Mouse (Mus musculus) mouse embryonic stem cell (cell line): ENCODE measurements around the gene Erlin1.

ENCODE experiments used
- in situ Hi-C, 2 experiments: fragments of 300-500 bp; cut with MboI; formaldehyde crosslinking; loops; 1 replicate in 1 of 2; 3 replicates in 1 of 2; pipeline ENCODE4 v1.14.3; 2019 to 2020; ENCODE audit warnings: low sequenced_read_pairs in 2 of 2, low pct_unique_long_range_greater_than_20kb in 1 of 2, mixed read lengths in 1 of 2; ENCODE audit not compliant: unreplicated experiment in 1 of 2

The Erlin1 gene

DNA sequence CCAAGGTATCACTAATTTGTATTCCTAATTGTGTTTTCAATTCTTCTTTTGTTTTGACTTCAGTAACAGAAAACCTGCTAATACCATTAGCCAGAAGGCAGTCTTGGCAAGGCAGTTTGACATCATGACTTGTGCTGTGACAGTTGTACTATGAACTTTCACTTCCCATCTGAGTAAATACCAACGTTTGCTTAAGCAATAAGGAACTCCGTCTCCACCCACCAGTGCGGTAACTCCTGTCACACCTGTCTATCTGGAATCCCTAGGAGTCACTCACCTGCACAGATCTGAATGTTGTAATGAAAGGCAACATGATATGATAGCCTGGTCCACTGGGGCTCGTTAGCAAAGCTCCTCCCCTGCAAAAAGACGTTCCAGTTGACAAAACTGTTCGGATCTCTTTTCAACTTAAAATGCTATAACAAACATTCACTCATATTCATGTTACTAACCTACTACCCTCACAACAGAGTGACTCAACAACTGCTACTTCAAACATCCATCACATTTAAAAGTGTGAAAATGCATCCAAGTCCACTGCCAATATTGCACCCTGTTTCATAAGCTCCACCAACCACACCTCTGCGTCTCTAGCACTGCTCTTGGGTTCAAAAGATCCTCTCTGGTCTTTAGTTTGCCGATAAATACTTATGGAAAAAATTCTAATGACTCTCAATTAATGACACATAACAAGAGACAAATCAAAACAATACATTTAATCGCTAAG lies 2.1 kb downstream of the Erlin1 start:
- in situ Hi-C loops = no loop called here

DNA sequence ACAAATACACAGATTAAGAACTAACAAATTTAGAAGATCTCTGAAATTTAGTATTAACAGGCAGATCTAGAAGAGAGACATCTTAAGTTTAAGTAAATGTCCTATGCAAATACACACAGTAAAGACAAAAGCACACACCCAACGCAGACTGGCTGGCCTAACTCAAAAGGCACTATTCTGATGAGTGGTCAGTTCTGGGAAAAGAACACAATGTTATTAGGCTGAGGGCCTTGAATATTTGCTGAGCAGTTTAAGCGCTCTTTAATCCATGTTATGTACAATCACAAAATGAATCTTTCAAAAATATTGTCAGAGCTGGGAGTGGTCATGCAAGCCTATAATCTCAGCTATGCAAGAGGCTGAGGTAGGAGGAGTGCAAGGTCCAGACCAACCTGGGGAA lies 4.9 kb downstream of the Erlin1 start:
- in situ Hi-C loops = no loop called here

DNA sequence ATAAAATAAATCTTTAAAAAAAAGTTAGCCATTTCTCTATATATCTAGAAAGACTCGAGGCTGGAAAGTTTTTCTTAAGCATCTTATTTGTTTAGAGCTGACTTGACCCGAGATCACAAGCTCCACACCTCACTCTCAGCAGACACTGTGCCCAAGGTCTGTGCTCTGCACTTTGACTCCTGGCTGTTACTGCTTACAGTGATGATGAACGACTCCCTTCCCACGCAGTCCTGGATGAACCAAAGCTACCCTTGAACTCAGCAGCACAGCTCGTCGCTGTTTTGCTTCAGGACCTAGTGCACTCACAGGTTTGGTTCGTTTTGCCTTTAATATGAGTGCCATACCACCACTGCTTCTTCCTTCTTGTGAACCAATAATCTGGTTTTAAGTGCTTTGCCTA lies 5.8 kb downstream of the Erlin1 start:
- in situ Hi-C loops = no loop called here

DNA sequence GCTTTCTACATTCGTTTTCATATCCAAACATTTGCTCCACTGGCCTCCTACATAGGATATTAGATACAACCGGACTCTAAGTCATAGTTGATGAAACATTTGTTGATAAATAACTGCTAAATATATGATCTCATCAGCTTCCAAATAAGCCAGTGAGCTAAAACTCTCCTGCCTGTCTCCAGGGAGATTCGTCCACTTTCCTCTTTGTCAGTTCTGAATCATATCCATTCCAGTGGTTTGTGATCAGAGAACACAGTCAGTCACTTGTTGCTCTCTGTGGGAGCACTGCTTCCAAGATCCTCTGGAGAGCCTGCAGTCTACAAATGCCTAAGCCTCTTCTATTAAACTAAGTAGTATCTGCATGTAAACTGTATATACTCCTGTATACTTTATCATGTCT lies 9.4 kb downstream of the Erlin1 start:
- in situ Hi-C loops = no loop called here

DNA sequence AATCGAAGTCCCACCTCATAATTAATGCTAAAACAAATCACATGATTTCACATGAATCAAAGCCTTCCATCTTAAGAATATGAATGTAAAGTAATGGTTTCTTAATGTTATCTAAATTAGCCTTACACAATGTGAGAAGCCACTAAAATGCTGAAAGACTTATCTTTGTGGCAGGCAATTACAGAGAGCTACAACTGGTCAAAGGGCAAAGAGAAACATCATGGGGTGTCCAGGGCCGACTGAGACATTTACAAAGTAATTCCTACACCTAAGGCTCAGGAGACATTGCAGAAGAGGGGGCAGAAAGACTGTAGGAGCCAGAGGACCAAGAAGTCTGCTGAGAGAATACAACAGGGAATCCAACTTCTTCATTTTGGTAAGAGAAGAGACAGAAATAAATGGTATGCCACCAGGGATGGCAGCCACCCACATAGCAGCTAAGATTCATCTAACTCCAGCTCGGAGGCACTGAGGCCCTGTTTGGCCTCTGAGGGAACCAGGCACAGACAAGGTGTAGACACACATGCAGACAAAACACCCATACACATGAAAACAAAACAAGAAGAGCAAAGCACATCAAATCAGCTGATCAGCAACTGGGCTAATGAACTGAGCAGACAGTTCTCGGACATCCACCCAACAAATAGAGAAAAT lies 14.3 kb downstream of the Erlin1 start:
- in situ Hi-C loops = no loop called here

DNA sequence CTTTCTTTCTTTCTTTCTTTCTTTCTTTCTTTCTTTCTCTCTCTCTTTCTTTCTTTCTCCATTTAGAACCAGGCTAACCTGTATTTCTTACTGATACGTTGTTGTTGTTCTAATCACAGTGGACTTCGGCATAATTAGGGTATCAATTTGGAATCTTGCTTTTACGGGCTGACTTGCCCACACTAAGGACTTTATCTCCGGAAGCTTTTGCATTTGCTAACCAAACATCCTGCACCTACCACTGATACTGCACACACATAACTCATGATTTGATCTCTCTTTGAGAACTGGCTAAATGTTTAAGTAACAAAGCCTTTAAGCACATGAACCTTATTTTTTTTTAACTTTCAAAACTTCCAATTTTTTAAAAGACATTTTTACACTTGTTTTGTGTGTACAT lies 19.2 kb downstream of the Erlin1 start:
- in situ Hi-C loops = no loop called here

DNA sequence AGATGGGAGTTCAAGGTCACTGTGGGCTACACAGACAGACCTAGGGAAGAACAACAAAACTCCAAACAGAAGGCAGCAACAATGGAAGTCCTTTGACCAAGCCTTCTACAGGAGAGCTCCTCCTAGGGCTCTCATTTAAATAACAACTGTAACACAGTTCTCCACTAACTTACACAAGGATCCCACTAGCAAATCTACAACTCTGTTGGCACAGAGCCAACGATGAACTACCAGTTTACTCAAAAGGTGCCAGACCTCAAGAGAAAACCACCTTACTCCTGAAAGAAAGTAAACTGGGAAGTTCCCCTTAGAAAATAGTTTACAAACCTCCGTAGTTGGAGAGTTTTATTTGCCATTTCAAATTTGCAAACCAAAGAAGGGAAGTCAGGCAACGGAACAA lies 20.3 kb downstream of the Erlin1 start:
- in situ Hi-C loops = no loop called here

DNA sequence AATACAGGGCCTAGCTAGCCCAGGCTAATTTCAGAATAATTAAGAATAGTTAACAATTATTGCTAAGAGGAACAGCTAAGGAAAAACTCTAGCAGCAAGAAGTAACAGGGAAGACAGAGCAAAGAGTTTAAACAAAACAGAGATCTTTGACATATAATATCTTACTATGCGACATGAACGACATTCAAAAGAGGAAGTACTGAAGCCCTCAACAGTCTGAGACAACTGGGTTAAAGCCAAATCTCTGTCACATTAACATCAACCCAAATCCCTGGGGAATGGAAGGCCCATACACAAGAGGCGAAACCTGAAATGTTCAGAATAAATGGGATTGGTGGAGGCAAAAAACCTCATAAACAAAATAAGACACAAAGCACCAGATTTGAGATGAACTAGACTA lies 23.7 kb downstream of the Erlin1 start:
- in situ Hi-C loops = no loop called here

DNA sequence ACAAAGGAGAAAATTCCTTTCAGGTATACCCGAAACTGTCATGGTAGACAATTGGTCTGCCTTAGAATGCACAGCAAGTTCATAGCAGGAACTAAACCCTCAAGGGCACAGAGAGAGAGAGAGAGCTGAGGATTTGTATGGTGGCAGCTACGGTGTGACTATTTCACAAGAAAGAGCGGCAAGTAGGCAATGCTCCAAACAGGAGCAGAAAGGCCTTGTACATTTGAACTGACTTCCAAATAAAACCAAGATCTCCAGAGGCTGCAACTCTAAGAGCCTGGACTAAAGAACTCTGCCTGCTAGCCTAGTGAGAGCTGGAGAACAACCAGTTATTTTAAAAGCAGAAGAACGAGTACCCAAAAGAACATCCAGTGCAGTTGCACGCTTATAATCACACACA lies 27.5 kb downstream of the Erlin1 start:
- in situ Hi-C loops = no loop called here

DNA sequence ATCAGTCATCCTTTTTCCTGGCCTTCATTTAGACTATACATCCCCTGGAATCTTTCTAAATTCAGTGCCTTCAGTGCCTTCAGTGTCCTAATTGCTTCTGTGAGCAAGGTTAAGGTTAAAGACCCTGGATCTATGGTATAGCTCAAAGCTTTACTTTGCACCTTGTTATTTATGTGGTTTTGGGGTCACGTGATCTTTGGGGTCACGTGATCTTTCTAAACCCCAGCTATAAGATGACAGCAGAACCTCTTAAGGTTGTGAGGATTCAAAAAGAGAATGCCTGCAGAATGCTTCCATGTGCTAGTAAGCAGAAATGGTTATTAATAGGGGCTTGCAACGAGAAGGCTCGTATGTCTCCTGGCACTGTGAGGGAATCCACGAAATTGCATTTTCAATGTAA lies 36.2 kb downstream of the Erlin1 start:
- in situ Hi-C loops = no loop called here

DNA sequence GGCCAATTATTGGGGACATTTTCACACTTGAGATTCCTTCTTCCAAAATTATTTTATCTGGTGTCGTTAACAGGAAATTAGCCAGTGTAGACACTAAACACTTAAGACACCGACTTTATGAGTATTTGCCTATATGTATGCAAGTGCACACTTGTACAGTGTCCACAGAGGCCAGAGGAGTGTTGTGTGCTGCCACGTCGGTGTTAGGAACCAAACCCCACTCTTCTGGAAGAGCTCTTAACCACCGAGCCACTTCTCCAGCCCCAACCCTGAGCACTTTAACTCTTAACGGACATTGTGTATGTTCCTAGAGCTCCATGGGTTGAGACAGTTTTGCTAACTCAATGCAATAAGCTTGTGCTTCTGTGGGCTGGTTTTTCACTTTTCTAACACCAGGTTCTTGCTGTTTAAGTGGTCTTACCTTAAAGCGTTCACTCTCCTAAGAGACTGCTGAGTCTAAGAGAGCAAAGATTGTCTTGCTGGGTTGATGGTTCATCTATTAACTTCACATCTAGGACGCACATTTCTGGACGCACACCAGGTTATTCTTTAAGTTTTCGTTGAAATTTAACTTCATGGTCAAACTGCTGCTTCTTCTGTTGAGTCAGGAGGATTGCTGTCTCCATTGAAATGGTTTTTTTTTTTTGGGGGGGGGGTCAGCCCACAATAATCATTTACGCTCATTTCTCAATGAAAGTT lies 37.4 kb downstream of the Erlin1 start:
- in situ Hi-C loops = no loop called here

DNA sequence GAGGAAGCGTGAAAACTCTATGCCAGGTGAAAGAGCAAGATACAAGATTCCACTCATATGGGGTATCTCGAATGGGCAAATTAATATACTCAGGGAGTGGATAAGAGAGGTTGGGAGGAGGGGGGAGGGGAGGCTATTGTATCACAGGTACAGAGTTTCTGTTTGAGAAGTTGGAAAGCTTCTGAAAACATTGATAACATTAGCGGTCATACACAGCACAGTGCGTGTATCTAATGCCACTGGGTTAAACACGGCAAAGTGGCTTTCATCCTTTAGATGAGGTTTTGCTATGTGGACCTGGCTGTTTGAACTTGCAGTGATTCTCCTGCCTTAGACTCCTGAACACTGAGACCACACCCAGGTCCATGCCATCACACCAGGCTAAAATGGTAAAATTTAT lies 39.6 kb downstream of the Erlin1 start:
- in situ Hi-C loops = no loop called here

DNA sequence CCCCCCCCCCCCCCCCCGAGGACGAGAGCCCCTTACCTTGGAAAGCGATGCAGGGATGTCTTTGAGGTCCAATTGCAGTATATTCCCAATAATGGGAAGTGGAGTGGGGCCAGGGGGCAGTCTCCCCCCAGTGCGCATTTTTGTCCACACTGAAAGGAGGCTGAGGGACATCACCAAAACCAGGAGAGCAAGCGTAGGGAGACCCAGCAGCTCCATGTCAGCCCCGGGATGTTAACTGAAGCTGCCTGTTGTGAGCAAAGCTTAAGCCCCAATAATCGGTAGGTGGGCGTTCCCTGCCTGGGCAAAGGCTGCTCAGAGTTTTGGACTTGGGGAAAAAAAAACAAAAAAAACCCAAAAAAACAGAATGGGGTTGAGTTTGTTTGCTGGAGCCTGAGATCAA lies 40.6 kb downstream of the Erlin1 start, which contains the start of gene Cyp2c23:
Gene Cyp2c23 (minus strand): TSS at position 237 of the 400 bp plus-strand sequence.
- in situ Hi-C loops = no loop called here

DNA sequence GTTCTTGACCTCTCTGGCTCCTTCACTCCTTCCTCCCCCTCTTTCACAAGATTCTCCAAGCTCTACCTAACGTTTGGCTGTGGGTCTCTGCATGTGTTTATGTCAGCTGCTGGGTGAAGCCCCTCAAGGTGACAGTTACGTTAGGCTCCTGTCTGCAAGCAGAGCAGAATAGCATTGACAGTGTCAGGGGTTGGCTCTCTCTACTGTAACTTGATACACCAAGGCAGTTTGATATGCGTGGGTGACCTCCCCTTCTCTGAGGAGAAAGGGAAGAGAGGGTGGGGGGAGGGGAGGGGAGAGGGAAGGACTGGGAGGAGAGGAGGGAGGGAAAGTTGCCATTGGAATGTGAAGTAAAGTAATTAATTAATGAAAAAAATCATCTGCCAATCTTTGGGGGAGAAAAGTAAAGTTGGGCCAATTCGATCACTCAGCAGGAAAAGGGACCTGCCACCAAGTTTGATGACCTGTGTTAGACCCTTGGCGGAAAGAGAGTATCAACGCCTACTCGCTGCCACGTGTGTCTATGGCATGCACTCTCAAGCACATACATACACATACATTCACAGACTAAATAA lies 42.5 kb downstream of the Erlin1 start:
- in situ Hi-C loops = no loop called here

DNA sequence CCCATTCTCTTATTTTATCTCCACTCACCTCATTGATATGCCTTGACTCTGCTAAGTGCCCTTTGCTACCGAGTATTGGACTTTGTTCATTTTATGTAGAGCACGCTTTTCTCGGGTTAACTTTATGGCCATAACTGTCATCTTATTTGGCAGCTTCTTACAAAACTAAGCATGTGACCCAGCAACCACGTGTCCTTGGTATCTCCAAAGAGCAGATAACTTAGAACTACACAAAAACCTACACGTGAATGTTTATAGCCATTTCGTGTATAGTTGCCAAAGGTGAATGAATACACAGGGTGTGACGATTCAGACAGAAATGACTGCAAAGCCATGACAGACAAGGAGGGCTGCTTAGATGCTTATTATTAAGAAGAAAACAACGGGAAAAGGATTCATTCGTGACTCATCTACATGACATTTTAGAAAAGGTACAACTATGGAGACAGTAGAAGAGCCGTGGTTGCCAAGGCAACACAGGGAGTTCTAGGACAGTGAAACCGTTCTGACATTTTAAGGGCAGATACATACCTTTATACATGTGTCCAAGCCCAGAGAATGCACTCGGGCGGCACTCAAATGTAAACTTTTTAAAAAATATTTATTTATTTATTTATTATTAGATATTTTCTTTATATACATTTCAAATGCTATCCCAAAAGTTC lies 44.5 kb downstream of the Erlin1 start:
- in situ Hi-C loops = no loop called here

DNA sequence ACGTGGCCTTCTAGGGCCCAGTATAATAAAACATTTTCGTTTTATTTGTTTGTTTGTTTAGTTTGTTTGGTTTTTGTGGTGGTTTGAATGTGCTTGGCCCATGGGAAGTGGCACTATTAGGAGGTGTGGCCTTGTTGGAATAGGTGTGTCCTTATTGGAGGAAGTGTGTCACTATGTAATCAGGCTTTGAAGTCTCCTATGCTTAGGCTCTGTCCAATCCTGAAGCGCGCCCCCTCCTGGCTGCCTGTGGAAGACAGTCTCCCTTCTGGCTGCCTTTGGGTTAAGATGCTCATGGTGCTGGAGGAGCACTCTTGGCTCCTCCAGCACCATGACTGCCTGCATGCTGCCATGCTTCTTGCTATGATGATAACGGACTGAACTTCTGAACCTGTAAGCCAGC lies 46.5 kb downstream of the Erlin1 start:
- in situ Hi-C loops = no loop called here

DNA sequence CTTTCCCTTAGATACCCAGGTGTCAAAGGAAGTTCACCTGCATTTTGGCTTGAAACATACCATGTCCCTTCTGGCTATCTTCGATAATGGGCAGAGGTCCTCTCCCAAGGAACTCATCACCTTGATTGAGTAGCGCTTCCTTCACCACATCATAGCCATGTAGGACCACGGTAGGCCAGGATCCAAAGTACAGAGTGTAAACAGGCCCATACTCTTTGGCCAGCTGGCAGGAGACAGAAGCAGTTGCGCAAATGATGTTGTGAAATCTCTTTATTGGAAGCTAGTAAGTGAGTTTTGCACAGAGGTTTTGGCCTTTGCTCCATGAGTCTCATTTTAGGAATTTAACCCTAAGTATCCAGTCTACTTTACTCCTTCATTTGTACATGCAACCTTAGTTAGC lies 48.1 kb downstream of the Erlin1 start:
- in situ Hi-C loops = no loop called here

DNA sequence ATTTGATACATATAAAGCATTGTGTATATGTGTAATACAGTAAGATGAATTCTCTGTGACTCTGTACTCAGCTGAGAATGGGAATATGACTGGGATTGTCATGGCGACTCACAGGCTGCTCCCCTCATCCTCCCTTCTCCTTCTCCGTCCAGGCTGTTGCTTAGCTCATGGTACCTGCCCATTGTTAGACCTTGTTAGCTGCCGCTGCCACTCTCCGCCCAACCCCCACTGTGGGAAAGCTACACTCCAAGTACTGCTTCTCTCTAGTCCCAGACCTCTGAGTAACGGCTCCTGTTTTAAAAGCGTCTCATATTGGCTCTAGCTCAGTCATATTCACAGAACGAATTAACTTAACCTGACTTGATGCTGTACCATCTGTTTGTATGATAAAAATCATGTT lies 49.8 kb downstream of the Erlin1 start:
- in situ Hi-C loops = no loop called here

DNA sequence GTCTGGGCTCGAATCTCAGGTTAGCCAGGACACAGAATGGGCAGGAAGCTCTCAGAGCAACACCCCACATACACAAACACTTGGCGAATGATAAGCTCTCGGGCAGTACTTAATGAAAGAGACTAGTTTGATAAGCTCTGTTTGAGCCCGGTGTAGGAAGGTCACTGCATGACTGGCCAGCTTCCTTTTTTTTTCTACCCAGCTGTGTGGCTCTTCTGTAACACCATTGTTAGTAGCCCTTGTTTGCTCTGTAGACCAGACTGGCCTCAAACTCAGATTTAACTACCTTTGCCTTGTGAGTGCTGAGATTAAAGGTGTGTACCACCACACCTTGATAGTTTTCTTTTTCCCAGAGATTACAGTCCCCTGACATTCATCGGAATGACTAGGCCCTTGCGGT lies 55.7 kb downstream of the Erlin1 start:
- in situ Hi-C loops = no loop called here
